Mouse (Mus musculus): ENCODE results near the gene Arsj. TPM values are rescaled to one million over a fixed set of nuclear protein-coding genes. Genes with fewer than 3 reads are reported as not detected.
A peak's percentile ranks its signal among the peaks of the same experiment; 100 is the strongest.

Gene Arsj
- polyA plus RNA-seq, 1 experiment from 2014 or later: 4.4 TPM

GRCm38 (mm10) chr3:126370571-126370970 lies 7.1 kb downstream of the Arsj start:
- Histone ChIP-seq H3K4me1 (no peaks in the 10 kb centered on the region), H3K4me3 (replicated peaks) (no peak overlapping the region), H3K27ac (replicated peaks) (no peak overlapping the region), H3K27me3 (no peaks in the 10 kb centered on the region), H3K36me3 (no peaks in the 10 kb centered on the region), H3K4me2 (replicated peaks) (no peak overlapping the region), H3K9me3 (replicated peaks) (no peaks in the 10 kb centered on the region), H3K9ac (no peak overlapping the region)
- no peak for ATAC-seq (ENCODE audit: insufficient number of reproducible peaks, low FRiP score, low TSS enrichment, low read depth)

- Histone ChIP-seq H3K27ac (replicated peaks) (no peak overlapping the region), H3K9ac (no peak overlapping the region), H3K4me3 (replicated peaks) (no peak overlapping the region), H3K27me3 (no peaks in the 10 kb centered on the region), H3K4me2 (replicated peaks) (no peak overlapping the region), H3K4me1 (no peaks in the 10 kb centered on the region), H3K36me3 (no peaks in the 10 kb centered on the region), H3K9me3 (replicated peaks) (no peaks in the 10 kb centered on the region)
- WGBS: 72% methylated on average over 9 of the region's 9 CpGs
- no peak for ATAC-seq (ENCODE audit: insufficient number of reproducible peaks, low FRiP score, low TSS enrichment, low read depth)
Measured at GRCm38 (mm10) chr3:126372815-126373545, 9.5 kb downstream of the Arsj start.

GRCm38 (mm10) chr3:126373721-126374120 lies 10.2 kb downstream of the Arsj start:
- H3K4me3 ChIP-seq (replicated peaks): no peak overlapping the region
- H3K27me3 ChIP-seq: no peaks in the 10 kb centered on the region
- WGBS: 73% methylated on average over 1 of the region's 1 CpGs
- no peaks in the 10 kb centered on the region for H3K9me3 ChIP-seq (replicated peaks)
- ATAC-seq (ENCODE audit: insufficient number of reproducible peaks, low FRiP score, low TSS enrichment, low read depth): no peak
- no peaks in the 10 kb centered on the region for H3K4me1 ChIP-seq
- H3K9ac ChIP-seq: no peak overlapping the region
- H3K4me2 ChIP-seq (replicated peaks): no peak overlapping the region
- H3K27ac ChIP-seq (replicated peaks): no peak overlapping the region
- H3K36me3 ChIP-seq: no peaks in the 10 kb centered on the region

GRCm38 (mm10) chr3:126379252-126379651 lies 15.8 kb downstream of the Arsj start:
- Histone ChIP-seq H3K27ac (replicated peaks) (no peak overlapping the region), H3K4me2 (replicated peaks) (no peak overlapping the region), H3K27me3 (no peaks in the 10 kb centered on the region), H3K9ac (no peak overlapping the region), H3K4me1 (no peaks in the 10 kb centered on the region), H3K36me3 (no peaks in the 10 kb centered on the region), H3K4me3 (replicated peaks) (no peak overlapping the region), H3K9me3 (replicated peaks) (no peaks in the 10 kb centered on the region)
- ATAC-seq (ENCODE audit: insufficient number of reproducible peaks, low FRiP score, low TSS enrichment, low read depth): no peak
- 45% methylated on average over 6 of the region's 6 CpGs for WGBS

- no peak for ATAC-seq (ENCODE audit: insufficient number of reproducible peaks, low FRiP score, low TSS enrichment, low read depth)
- no peak overlapping the region for H3K4me2 ChIP-seq (replicated peaks)
- H3K4me1 ChIP-seq: no peaks in the 10 kb centered on the region
- no peak overlapping the region for H3K4me3 ChIP-seq (replicated peaks)
- no peak overlapping the region for H3K9ac ChIP-seq
- no peaks in the 10 kb centered on the region for H3K27me3 ChIP-seq
- no peaks in the 10 kb centered on the region for H3K36me3 ChIP-seq
- H3K27ac ChIP-seq (replicated peaks): no peak overlapping the region
- H3K9me3 ChIP-seq (replicated peaks): no peaks in the 10 kb centered on the region
- 63% methylated on average over 2 of the region's 2 CpGs for WGBS
Measured at GRCm38 (mm10) chr3:126379702-126380101, 16.2 kb downstream of the Arsj start.

- no peak overlapping the region for H3K4me3 ChIP-seq (replicated peaks)
- H3K27ac ChIP-seq (replicated peaks): no peak overlapping the region
- H3K4me1 ChIP-seq: no peaks in the 10 kb centered on the region
- no peaks in the 10 kb centered on the region for H3K36me3 ChIP-seq
- no peak for ATAC-seq (ENCODE audit: insufficient number of reproducible peaks, low FRiP score, low TSS enrichment, low read depth)
- H3K27me3 ChIP-seq: no peaks in the 10 kb centered on the region
- H3K9ac ChIP-seq: no peak overlapping the region
- no peak overlapping the region for H3K4me2 ChIP-seq (replicated peaks)
- WGBS: 80% methylated on average over 6 of the region's 6 CpGs
- no peaks in the 10 kb centered on the region for H3K9me3 ChIP-seq (replicated peaks)
Measured at GRCm38 (mm10) chr3:126383276-126383675, 19.8 kb downstream of the Arsj start.

GRCm38 (mm10) chr3:126384657-126385438 lies 21.4 kb downstream of the Arsj start:
- Histone ChIP-seq H3K4me2 (replicated peaks) (no peak overlapping the region), H3K27ac (replicated peaks) (peak overlapping the region; percentile 34), H3K4me3 (replicated peaks) (no peak overlapping the region), H3K27me3 (no peaks in the 10 kb centered on the region), H3K4me1 (no peaks in the 10 kb centered on the region), H3K9me3 (replicated peaks) (no peaks in the 10 kb centered on the region), H3K9ac (no peak overlapping the region), H3K36me3 (no peaks in the 10 kb centered on the region)
- peak; percentile 47 for ATAC-seq (ENCODE audit: insufficient number of reproducible peaks, low FRiP score, low TSS enrichment, low read depth)
- WGBS: 53% methylated on average over 14 of the region's 14 CpGs

- Histone ChIP-seq H3K4me1 (no peaks in the 10 kb centered on the region), H3K4me3 (replicated peaks) (no peak overlapping the region), H3K9me3 (replicated peaks) (no peaks in the 10 kb centered on the region), H3K27me3 (no peaks in the 10 kb centered on the region), H3K27ac (replicated peaks) (no peak overlapping the region), H3K4me2 (replicated peaks) (no peak overlapping the region), H3K9ac (no peak overlapping the region), H3K36me3 (no peaks in the 10 kb centered on the region)
- ATAC-seq (ENCODE audit: insufficient number of reproducible peaks, low FRiP score, low TSS enrichment, low read depth): no peak
- WGBS: 57% methylated on average over 2 of the region's 2 CpGs
Measured at GRCm38 (mm10) chr3:126397451-126397850, 34.0 kb downstream of the Arsj start.

- H3K9me3 ChIP-seq (replicated peaks): no peaks in the 10 kb centered on the region
- WGBS: 58% methylated on average over 7 of the region's 7 CpGs
- H3K4me3 ChIP-seq (replicated peaks): no peak overlapping the region
- no peaks in the 10 kb centered on the region for H3K27me3 ChIP-seq
- H3K27ac ChIP-seq (replicated peaks): no peak overlapping the region
- H3K36me3 ChIP-seq: no peaks in the 10 kb centered on the region
- no peak overlapping the region for H3K9ac ChIP-seq
- no peak for ATAC-seq (ENCODE audit: insufficient number of reproducible peaks, low FRiP score, low TSS enrichment, low read depth)
- H3K4me2 ChIP-seq (replicated peaks): no peak overlapping the region
- H3K4me1 ChIP-seq: no peaks in the 10 kb centered on the region
Measured at GRCm38 (mm10) chr3:126397985-126398630, 34.6 kb downstream of the Arsj start.

- Histone ChIP-seq H3K27me3 (no peaks in the 10 kb centered on the region), H3K4me1 (no peaks in the 10 kb centered on the region), H3K36me3 (no peaks in the 10 kb centered on the region), H3K9ac (no peak overlapping the region), H3K27ac (replicated peaks) (no peak overlapping the region), H3K9me3 (replicated peaks) (no peaks in the 10 kb centered on the region), H3K4me2 (replicated peaks) (no peak overlapping the region), H3K4me3 (replicated peaks) (no peak overlapping the region)
- 60% methylated on average over 4 of the region's 4 CpGs for WGBS
- ATAC-seq (ENCODE audit: insufficient number of reproducible peaks, low FRiP score, low TSS enrichment, low read depth): no peak
Measured at GRCm38 (mm10) chr3:126400726-126401125, 37.2 kb downstream of the Arsj start.

GRCm38 (mm10) chr3:126402836-126403235 lies 39.4 kb downstream of the Arsj start:
- no peak overlapping the region for H3K9ac ChIP-seq
- H3K4me3 ChIP-seq (replicated peaks): no peak overlapping the region
- H3K36me3 ChIP-seq: no peaks in the 10 kb centered on the region
- H3K9me3 ChIP-seq (replicated peaks): no peaks in the 10 kb centered on the region
- H3K27ac ChIP-seq (replicated peaks): no peak overlapping the region
- no peak overlapping the region for H3K4me2 ChIP-seq (replicated peaks)
- no peak for ATAC-seq (ENCODE audit: insufficient number of reproducible peaks, low FRiP score, low TSS enrichment, low read depth)
- H3K27me3 ChIP-seq: no peaks in the 10 kb centered on the region
- H3K4me1 ChIP-seq: no peaks in the 10 kb centered on the region
- 18% methylated on average over 3 of the region's 3 CpGs for WGBS

Measured in embryonic facial prominence, embryonic 15.5 days (tissue).